Mouse (Mus musculus) bone marrow macrophage, adult 2 months (primary cell): ENCODE measurements around the gene 4930404N11Rik.
A peak's percentile ranks its signal among the peaks of the same experiment; 100 is the strongest.

ENCODE experiments used
- CTCF ChIP-seq: IDR thresholded peaks from 2 replicates; pipeline ENCODE4 v1.5.1; 2012; ENCODE audit warnings: low read depth, mild to moderate bottlenecking, low read length, moderate library complexity
- POLR2A ChIP-seq: IDR thresholded peaks from 2 replicates; pipeline ENCODE4 v1.6.1; 2012; ENCODE audit warnings: mild to moderate bottlenecking, low read depth, low read length, borderline replicate concordance

- peak; percentile 96 for TF ChIP-seq CTCF
- TF ChIP-seq POLR2A, result no peak
Observed at GRCm38 (mm10) chr10:81405588-81406201, 40.1 kb upstream of the 4930404N11Rik start.
